Mouse (Mus musculus) cerebellum, adult 2 months (tissue): ENCODE results near the gene Dhrs4. TPM values are rescaled to one million over a fixed set of nuclear protein-coding genes. Genes with fewer than 3 reads are reported as not detected.

Experiments used
- DNase-seq, 2 experiments: peaks; one replicate each; pipeline ENCODE4 v3.0.0; 2021
- H3K27ac ChIP-seq: fragments of 200-500 bp; 2 replicates; pipeline ENCODE4 v1.5.1; 2012; ENCODE audit warnings: low read length, control low read depth, inconsistent platforms; ENCODE audit not compliant: insufficient read depth
- H3K27me3 ChIP-seq: fragments of 200-500 bp; 2 replicates; pipeline ENCODE4 v1.6.1; 2012; ENCODE audit warnings: inconsistent platforms, mild to moderate bottlenecking, low read length, moderate library complexity; ENCODE audit not compliant: control insufficient read depth, insufficient read depth
- H3K4me1 ChIP-seq: fragments of 200-500 bp; 2 replicates; pipeline ENCODE4 v1.6.1; 2011; ENCODE audit warnings: low read length; ENCODE audit not compliant: control insufficient read depth, insufficient read depth
- H3K4me3 ChIP-seq: fragments of 200-500 bp; replicated peaks from 2 replicates; pipeline ENCODE3; 2011; ENCODE audit warnings: mild to moderate bottlenecking, low read depth, low read length, control low read depth; ENCODE audit not compliant: insufficient read depth
- CTCF ChIP-seq: fragments of 200-500 bp; IDR thresholded peaks from 2 replicates; pipeline ENCODE4 v1.5.1; 2011; ENCODE audit warnings: low read depth, mild to moderate bottlenecking, control low read depth, low read length, moderate library complexity, borderline replicate concordance; ENCODE audit not compliant: insufficient read depth
- POLR2A ChIP-seq: fragments of 200-500 bp; IDR thresholded peaks from 2 replicates; pipeline ENCODE4 v1.6.1; 2011; ENCODE audit warnings: low read length, control low read depth, borderline replicate concordance; ENCODE audit not compliant: insufficient read depth
- WGBS: fragments of 180-500 bp; shearing (Covaris S2); methylation state at CpG from one replicate; pipeline ENCODE4 v1.1.7; 2018; 5-methylcytosine and 5-hydroxymethylcytosine counted together
- polyA plus RNA-seq: library from polyadenylated mRNA; depleted of rRNA; stranded (reverse); fragments of >200 nt; gene quantifications from 2 replicates; pipeline ENCODE4 v1.2.3, GENCODE M21; 2012

The Dhrs4 gene
- polyA plus RNA-seq, 1 experiment, result 18.7 TPM

DNA sequence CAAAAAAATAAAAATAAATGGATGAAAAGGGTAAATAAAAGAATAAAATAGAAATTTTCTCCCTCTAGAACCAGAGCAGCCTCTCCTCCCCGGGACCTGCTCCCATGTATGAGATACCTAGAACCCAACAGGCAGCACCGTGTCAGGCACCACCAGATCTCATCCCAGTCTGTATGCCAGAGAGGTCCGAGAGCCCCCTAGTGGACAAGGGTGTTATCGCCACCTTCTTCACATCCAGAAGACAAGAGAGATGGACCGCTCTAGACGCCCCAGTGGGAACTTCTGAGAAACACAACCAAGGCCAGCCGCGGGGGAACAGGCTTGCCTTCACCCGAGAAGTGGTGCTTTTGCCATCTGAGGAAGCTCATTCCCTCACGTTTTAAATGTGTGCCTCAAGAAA lies 20.3 kb upstream of the Dhrs4 start:
- Histone ChIP-seq H3K4me3 (no peak overlapping the region), H3K27ac (no peak overlapping the region), H3K4me1 (no peaks in the 10 kb centered on the region; the same call in 1 of the 2 replicates), H3K27me3 (no peaks in the 10 kb centered on the region)
- TF ChIP-seq POLR2A, result no peak
- TF ChIP-seq CTCF, result peak; percentile 82
- peak; percentile 76 to 81 for DNase-seq
- WGBS, result 11% methylated on average over 10 of the region's 10 CpGs

DNA sequence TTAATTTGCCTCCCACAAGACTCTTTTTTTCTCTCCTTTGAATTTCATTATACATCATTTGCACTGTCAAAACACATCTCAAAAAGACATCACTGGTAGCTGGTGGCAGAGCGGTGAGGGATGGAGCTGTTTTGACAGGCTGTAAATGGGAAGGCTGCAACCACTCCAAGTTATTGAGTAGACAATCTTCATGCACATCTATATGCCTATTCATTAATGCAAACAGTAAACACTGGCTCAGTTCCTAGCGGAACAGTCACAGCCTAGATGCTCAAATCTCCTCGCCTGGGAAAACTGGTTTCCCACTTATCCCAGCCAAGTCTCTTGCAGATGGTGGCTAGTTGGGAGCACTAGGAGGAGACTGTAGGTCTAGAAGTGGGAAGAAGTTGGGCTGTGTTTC lies 19.8 kb upstream of the Dhrs4 start:
- no peaks in the 10 kb centered on the region for H3K27me3 ChIP-seq
- WGBS, result 84% methylated on average over 3 of the region's 3 CpGs
- H3K27ac ChIP-seq, result no peak overlapping the region
- DNase-seq, result no peak
- no peak overlapping the region for H3K4me3 ChIP-seq
- no peaks in the 10 kb centered on the region; the same call in 1 of the 2 replicates for H3K4me1 ChIP-seq
- TF ChIP-seq CTCF, result no peak
- no peak for TF ChIP-seq POLR2A

DNA sequence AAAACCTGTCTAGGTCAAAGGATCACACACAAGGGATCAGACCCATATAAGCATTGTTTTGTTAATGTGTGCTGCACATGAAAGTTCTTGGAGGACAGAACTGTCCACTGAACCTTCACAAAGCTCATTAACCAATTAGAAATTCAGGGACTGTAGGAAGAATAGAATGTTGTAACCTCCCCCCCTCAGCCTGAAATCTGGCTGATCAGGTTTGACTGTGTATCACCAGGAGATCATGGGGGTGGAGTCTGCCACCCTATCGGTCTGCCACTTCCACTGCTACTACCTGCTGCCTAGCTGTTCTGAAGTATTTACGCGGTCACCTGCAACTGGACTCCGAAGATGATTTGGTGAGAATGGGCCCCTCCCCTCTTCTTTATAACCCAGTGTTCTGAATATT lies 18.8 kb upstream of the Dhrs4 start:
- 79% methylated on average over 4 of the region's 4 CpGs for WGBS
- no peaks in the 10 kb centered on the region; the same call in 1 of the 2 replicates for H3K4me1 ChIP-seq
- no peak overlapping the region for H3K27ac ChIP-seq
- no peak overlapping the region for H3K4me3 ChIP-seq
- H3K27me3 ChIP-seq, result no peaks in the 10 kb centered on the region
- no peak for DNase-seq
- TF ChIP-seq CTCF (no peak), POLR2A (no peak)

DNA sequence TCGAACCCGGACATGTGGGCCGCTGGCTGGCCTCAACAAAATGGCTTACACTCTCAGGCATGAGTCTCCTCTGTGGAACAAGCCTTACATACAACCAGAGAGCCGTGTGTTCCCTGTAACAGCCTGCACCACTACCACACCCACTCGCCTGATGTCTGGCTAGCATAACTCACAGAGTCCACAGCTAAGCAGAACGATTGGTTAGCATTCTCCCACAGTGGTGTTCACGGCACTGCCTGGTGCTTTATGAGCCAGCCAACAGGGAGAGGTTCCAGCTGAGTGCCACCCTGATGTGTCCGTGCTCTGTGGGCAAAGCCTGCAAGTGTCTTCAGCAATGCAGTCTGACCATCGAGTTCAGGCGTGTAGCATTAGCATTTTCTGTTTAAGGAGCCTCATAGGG lies 18.3 kb upstream of the Dhrs4 start:
- TF ChIP-seq POLR2A, result no peak
- TF ChIP-seq CTCF, result no peak
- Histone ChIP-seq H3K27me3 (no peaks in the 10 kb centered on the region), H3K4me3 (no peak overlapping the region), H3K27ac (no peak overlapping the region), H3K4me1 (no peaks in the 10 kb centered on the region; the same call in 1 of the 2 replicates)
- no peak for DNase-seq
- 59% methylated on average over 10 of the region's 10 CpGs for WGBS

DNA sequence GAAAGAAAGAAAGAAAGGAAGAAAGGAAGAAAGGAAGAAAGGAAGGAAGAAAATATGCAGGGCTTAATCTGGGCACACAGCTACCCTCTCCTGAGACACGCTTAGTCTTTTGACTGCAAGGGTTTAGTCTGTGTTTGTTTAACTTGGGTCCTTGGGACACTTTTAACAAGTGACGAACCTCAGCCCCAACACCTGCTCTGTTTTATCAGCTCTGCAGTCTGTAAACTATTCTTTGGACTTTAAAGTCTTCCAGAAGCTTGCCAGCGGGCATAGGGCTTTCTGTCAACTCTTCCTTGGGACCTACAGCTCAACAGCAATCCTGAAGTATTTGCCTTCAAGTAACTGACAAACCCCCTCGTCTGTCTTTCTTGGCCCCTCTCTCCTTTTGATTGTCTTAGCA lies 16.8 kb upstream of the Dhrs4 start:
- Histone ChIP-seq H3K4me3 (no peak overlapping the region), H3K4me1 (no peaks in the 10 kb centered on the region; the same call in 1 of the 2 replicates), H3K27ac (no peak overlapping the region), H3K27me3 (no peaks in the 10 kb centered on the region)
- no peak for DNase-seq
- no peak for TF ChIP-seq POLR2A
- TF ChIP-seq CTCF, result no peak
- WGBS, result 66% methylated on average over 4 of the region's 4 CpGs

DNA sequence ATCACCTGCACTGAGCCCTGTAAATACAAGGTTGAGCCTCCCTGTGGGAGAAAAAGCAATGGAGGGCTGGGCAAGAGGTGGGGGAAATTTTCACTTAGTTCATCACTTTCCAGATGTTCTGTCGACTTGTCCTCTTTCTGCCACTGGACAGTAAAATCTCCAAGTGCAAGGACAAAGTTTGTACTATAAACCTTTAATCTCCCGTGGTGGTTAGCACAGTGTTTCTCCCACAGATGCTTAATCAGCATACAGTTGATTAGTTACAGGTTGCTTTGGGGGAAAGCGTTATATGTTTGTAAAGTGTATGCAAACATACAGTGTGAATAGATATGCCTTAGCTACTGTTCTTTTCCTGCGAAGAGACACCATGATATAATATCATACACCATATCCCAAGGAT lies 12.1 kb upstream of the Dhrs4 start:
- H3K27ac ChIP-seq, result no peak overlapping the region
- no peaks in the 10 kb centered on the region for H3K4me1 ChIP-seq
- DNase-seq, result no peak
- no peaks in the 10 kb centered on the region for H3K27me3 ChIP-seq
- no peak for TF ChIP-seq POLR2A
- no peak for TF ChIP-seq CTCF
- H3K4me3 ChIP-seq, result no peak overlapping the region
- WGBS, result 81% methylated on average over 4 of the region's 4 CpGs

DNA sequence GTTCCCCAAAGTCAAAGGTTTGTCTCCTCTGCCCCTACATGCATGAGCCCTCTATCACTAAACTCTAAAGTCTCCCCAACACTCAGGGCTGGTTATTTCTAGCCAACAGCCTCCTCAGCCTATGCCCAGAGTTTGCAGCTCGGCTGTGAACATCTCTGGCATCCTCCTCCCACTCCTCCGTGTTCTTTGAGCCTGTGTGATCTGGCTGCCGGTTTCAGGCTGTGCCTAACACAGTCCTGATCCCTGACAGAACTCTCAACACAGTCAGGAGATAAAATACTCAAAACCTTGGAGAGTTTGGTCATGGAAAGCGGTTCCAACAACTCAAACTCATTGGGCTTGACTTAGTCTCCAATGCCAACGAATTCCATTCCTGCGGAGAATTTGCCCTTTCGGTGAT lies 11.4 kb upstream of the Dhrs4 start:
- H3K4me1 ChIP-seq, result no peaks in the 10 kb centered on the region
- no peak for TF ChIP-seq CTCF
- no peak for TF ChIP-seq POLR2A
- WGBS, result 69% methylated on average over 7 of the region's 7 CpGs

DNA sequence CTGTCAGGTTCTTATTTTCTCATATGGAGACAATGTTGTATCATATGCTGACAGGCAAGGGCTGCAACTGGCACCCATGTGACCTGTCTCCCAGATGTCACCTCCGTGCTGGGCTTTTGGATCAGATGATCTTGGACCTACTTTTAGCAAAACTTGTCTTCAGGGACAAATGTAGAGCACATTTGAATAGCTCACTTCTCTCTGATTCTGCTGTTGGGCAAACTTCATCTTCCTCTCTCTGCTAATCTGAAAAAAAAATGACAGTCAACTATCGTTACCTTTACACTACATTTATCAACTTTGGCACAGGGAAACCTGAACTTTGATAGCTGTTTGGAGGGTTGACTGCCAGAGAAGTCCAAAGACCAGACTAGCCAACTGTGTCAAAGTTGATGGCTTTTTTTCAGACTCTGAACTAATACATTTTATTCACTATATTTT lies 10.2 kb upstream of the Dhrs4 start:
- Histone ChIP-seq H3K4me1 (no peaks in the 10 kb centered on the region), H3K4me3 (no peak overlapping the region), H3K27me3 (no peaks in the 10 kb centered on the region), H3K27ac (no peak overlapping the region)
- TF ChIP-seq CTCF, result no peak
- TF ChIP-seq POLR2A, result no peak
- WGBS, result 60% methylated on average over 2 of the region's 2 CpGs
- no peak for DNase-seq

More for the DNA sequence above, 11.4 kb upstream of the Dhrs4 start:
- Histone ChIP-seq H3K27me3 (no peaks in the 10 kb centered on the region), H3K27ac (no peak overlapping the region), H3K4me3 (no peak overlapping the region)
- DNase-seq, result no peak

DNA sequence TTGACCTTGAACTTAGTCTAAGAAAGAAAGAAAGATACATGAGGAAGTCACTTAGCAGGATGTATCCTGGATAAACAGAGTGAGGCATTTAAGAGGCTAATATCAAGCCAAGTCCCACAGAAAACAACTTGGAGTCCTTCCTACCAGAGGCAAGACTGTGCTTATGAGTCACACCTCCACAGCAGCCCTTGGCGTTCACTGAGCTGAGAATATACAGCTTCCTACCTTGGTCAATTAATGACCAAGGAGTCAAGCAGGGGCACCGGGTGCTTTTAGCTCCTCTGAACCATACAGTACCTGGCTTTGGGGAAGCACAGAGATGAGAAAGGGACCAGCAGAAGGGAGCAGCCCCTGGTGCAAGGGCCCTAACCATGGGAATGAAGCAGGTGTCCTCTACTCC lies 9.5 kb upstream of the Dhrs4 start:
- no peaks in the 10 kb centered on the region for H3K27me3 ChIP-seq
- no peak for TF ChIP-seq POLR2A
- H3K4me3 ChIP-seq, result no peak overlapping the region
- H3K27ac ChIP-seq, result no peak overlapping the region
- DNase-seq, result no peak
- no peaks in the 10 kb centered on the region for H3K4me1 ChIP-seq
- 86% methylated on average over 2 of the region's 2 CpGs for WGBS
